Mouse (Mus musculus): ENCODE results near the gene Psmd9. TPM values are rescaled to one million over a fixed set of nuclear protein-coding genes. Genes with fewer than 3 reads are reported as not detected.

The Psmd9 gene
- polyA plus RNA-seq, 1 experiment from 2014 or later: 79.1 TPM

- Histone ChIP-seq H3K27me3 (replicated peaks; ENCODE audit: low read depth, poor library complexity, severe bottlenecking) (no peaks in the 10 kb centered on the region), H3K4me3 (no peak overlapping the region), H3K36me3 (replicated peaks) (peaks cover 94% of the 10 kb centered on the region), H3K9me3 (no peaks in the 10 kb centered on the region), H3K4me1 (no peaks in the 10 kb centered on the region), H3K27ac (replicated peaks) (no peak overlapping the region)
- 81% methylated on average over 9 of the region's 9 CpGs for WGBS
- DNase-seq (ENCODE audit: low spot score): peak; percentile 27
These were observed 6.3 kb upstream of the Psmd9 start for GRCm38 (mm10) chr5:123162942-123163341.

GRCm38 (mm10) chr5:123166437-123166836 is 2.8 kb upstream of the Psmd9 start:
- no peak overlapping the region for H3K4me3 ChIP-seq
- 92% methylated on average over 10 of the region's 10 CpGs for WGBS
- peaks cover 12% of the 10 kb centered on the region for H3K4me1 ChIP-seq
- DNase-seq (ENCODE audit: low spot score): no peak
- no peaks in the 10 kb centered on the region for H3K9me3 ChIP-seq
- H3K36me3 ChIP-seq (replicated peaks): peaks cover 61% of the 10 kb centered on the region
- no peaks in the 10 kb centered on the region for H3K27me3 ChIP-seq (replicated peaks; ENCODE audit: low read depth, poor library complexity, severe bottlenecking)
- no peak overlapping the region for H3K27ac ChIP-seq (replicated peaks)

- WGBS: 80% methylated on average over 5 of the region's 5 CpGs
- no peak overlapping the region for H3K27ac ChIP-seq (replicated peaks)
These were observed 1.6 kb upstream of the Psmd9 start for GRCm38 (mm10) chr5:123167591-123167990.

GRCm38 (mm10) chr5:123170365-123170764 is 1.2 kb downstream of the Psmd9 start:
- Histone ChIP-seq H3K36me3 (replicated peaks) (peaks cover 26% of the 10 kb centered on the region), H3K9me3 (no peaks in the 10 kb centered on the region), H3K4me3 (no peak overlapping the region), H3K27ac (replicated peaks) (no peak overlapping the region), H3K27me3 (replicated peaks; ENCODE audit: low read depth, poor library complexity, severe bottlenecking) (no peaks in the 10 kb centered on the region), H3K4me1 (peaks cover 29% of the 10 kb centered on the region)
- DNase-seq (ENCODE audit: low spot score): no peak
- WGBS: 73% methylated on average over 9 of the region's 9 CpGs

More at GRCm38 (mm10) chr5:123167591-123167990, 1.6 kb upstream of the Psmd9 start:
- Histone ChIP-seq H3K4me3 (no peak overlapping the region), H3K9me3 (no peaks in the 10 kb centered on the region), H3K27me3 (replicated peaks; ENCODE audit: low read depth, poor library complexity, severe bottlenecking) (no peaks in the 10 kb centered on the region), H3K4me1 (peaks cover 24% of the 10 kb centered on the region), H3K36me3 (replicated peaks) (peaks cover 49% of the 10 kb centered on the region)
- DNase-seq (ENCODE audit: low spot score): no peak

GRCm38 (mm10) chr5:123171646-123172350 is 2.6 kb downstream of the Psmd9 start:
- H3K27me3 ChIP-seq (replicated peaks; ENCODE audit: low read depth, poor library complexity, severe bottlenecking): no peaks in the 10 kb centered on the region
- 13% methylated on average over 22 of the region's 22 CpGs for WGBS
- peak overlapping the region; percentile 45 for H3K27ac ChIP-seq (replicated peaks)
- peak; percentile 92 for DNase-seq (ENCODE audit: low spot score)
- H3K36me3 ChIP-seq (replicated peaks): peaks cover 12% of the 10 kb centered on the region
- peak overlapping the region; percentile 51 for H3K4me3 ChIP-seq
- H3K9me3 ChIP-seq: no peaks in the 10 kb centered on the region
- peaks cover 29% of the 10 kb centered on the region for H3K4me1 ChIP-seq

- Histone ChIP-seq H3K4me3 (no peak overlapping the region), H3K27ac (replicated peaks) (no peak overlapping the region), H3K27me3 (replicated peaks; ENCODE audit: low read depth, poor library complexity, severe bottlenecking) (no peaks in the 10 kb centered on the region), H3K9me3 (no peaks in the 10 kb centered on the region), H3K36me3 (replicated peaks) (no peaks in the 10 kb centered on the region), H3K4me1 (0 out of 2 replicates have a peak, but pooled peaks cover 3% of the 10 kb centered on the region)
- DNase-seq (ENCODE audit: low spot score): no peak
- WGBS: 92% methylated on average over 5 of the region's 5 CpGs
These were observed 9.6 kb downstream of the Psmd9 start for GRCm38 (mm10) chr5:123178792-123179191.

- Histone ChIP-seq H3K9me3 (no peaks in the 10 kb centered on the region), H3K4me1 (0 out of 2 replicates have a peak, but pooled peaks cover 3% of the 10 kb centered on the region), H3K27ac (replicated peaks) (no peak overlapping the region), H3K36me3 (replicated peaks) (no peaks in the 10 kb centered on the region), H3K27me3 (replicated peaks; ENCODE audit: low read depth, poor library complexity, severe bottlenecking) (no peaks in the 10 kb centered on the region), H3K4me3 (no peak overlapping the region)
- 91% methylated on average over 15 of the region's 15 CpGs for WGBS
- no peak for DNase-seq (ENCODE audit: low spot score)
These were observed 11.2 kb downstream of the Psmd9 start for GRCm38 (mm10) chr5:123180390-123180789.

- WGBS: 79% methylated on average over 6 of the region's 6 CpGs
- Histone ChIP-seq H3K9me3 (no peaks in the 10 kb centered on the region), H3K36me3 (replicated peaks) (no peaks in the 10 kb centered on the region), H3K27me3 (replicated peaks; ENCODE audit: low read depth, poor library complexity, severe bottlenecking) (no peaks in the 10 kb centered on the region), H3K4me3 (no peak overlapping the region), H3K4me1 (0 out of 2 replicates have a peak, but pooled peaks cover 3% of the 10 kb centered on the region), H3K27ac (replicated peaks) (no peak overlapping the region)
- no peak for DNase-seq (ENCODE audit: low spot score)
These were observed 12.3 kb downstream of the Psmd9 start for GRCm38 (mm10) chr5:123181536-123181935.

GRCm38 (mm10) chr5:123182651-123183050 is 13.4 kb downstream of the Psmd9 start, which contains the start of gene Hpd:
TSS of gene Hpd (minus strand) at chr5:123182727.
- H3K36me3 ChIP-seq (replicated peaks): no peaks in the 10 kb centered on the region
- 89% methylated on average over 10 of the region's 10 CpGs for WGBS
- no peaks in the 10 kb centered on the region for H3K27me3 ChIP-seq (replicated peaks; ENCODE audit: low read depth, poor library complexity, severe bottlenecking)
- H3K4me3 ChIP-seq: no peak within 1 kb of the TSS
- no peak within 1 kb of the TSS for H3K27ac ChIP-seq (replicated peaks)
- no peak for DNase-seq (ENCODE audit: low spot score)
- H3K4me1 ChIP-seq: 0 out of 2 replicates have a peak, but pooled peaks cover 3% of the 10 kb centered on the region
- no peaks in the 10 kb centered on the region for H3K9me3 ChIP-seq

GRCm38 (mm10) chr5:123185966-123186365 is 16.8 kb downstream of the Psmd9 start:
- no peak for DNase-seq (ENCODE audit: low spot score)
- Histone ChIP-seq H3K9me3 (no peaks in the 10 kb centered on the region), H3K4me1 (0 out of 2 replicates have a peak, but pooled peaks cover 3% of the 10 kb centered on the region), H3K27me3 (replicated peaks; ENCODE audit: low read depth, poor library complexity, severe bottlenecking) (no peaks in the 10 kb centered on the region), H3K36me3 (replicated peaks) (no peaks in the 10 kb centered on the region), H3K27ac (replicated peaks) (no peak overlapping the region), H3K4me3 (no peak overlapping the region)
- 87% methylated on average over 6 of the region's 6 CpGs for WGBS

GRCm38 (mm10) chr5:123187306-123187705 is 18.1 kb downstream of the Psmd9 start:
- H3K4me1 ChIP-seq: no peaks in the 10 kb centered on the region
- 88% methylated on average over 3 of the region's 3 CpGs for WGBS
- no peak overlapping the region for H3K4me3 ChIP-seq
- DNase-seq (ENCODE audit: low spot score): no peak
- H3K36me3 ChIP-seq (replicated peaks): no peaks in the 10 kb centered on the region
- H3K27me3 ChIP-seq (replicated peaks; ENCODE audit: low read depth, poor library complexity, severe bottlenecking): no peaks in the 10 kb centered on the region
- no peaks in the 10 kb centered on the region for H3K9me3 ChIP-seq
- no peak overlapping the region for H3K27ac ChIP-seq (replicated peaks)

GRCm38 (mm10) chr5:123190912-123191311 is 21.7 kb downstream of the Psmd9 start:
- 80% methylated on average over 3 of the region's 3 CpGs for WGBS
- Histone ChIP-seq H3K27me3 (replicated peaks; ENCODE audit: low read depth, poor library complexity, severe bottlenecking) (no peaks in the 10 kb centered on the region), H3K27ac (replicated peaks) (no peak overlapping the region), H3K4me3 (no peak overlapping the region), H3K9me3 (no peaks in the 10 kb centered on the region), H3K36me3 (replicated peaks) (no peaks in the 10 kb centered on the region), H3K4me1 (no peaks in the 10 kb centered on the region)
- no peak for DNase-seq (ENCODE audit: low spot score)

- Histone ChIP-seq H3K9me3 (no peaks in the 10 kb centered on the region), H3K4me3 (no peak overlapping the region), H3K4me1 (no peaks in the 10 kb centered on the region), H3K36me3 (replicated peaks) (no peaks in the 10 kb centered on the region), H3K27ac (replicated peaks) (no peak overlapping the region), H3K27me3 (replicated peaks; ENCODE audit: low read depth, poor library complexity, severe bottlenecking) (no peaks in the 10 kb centered on the region)
- DNase-seq (ENCODE audit: low spot score): no peak
- 84% methylated on average over 6 of the region's 6 CpGs for WGBS
These were observed 22.2 kb downstream of the Psmd9 start for GRCm38 (mm10) chr5:123191427-123191826.

All from embryonic facial prominence, embryonic 10.5 days (tissue).